Mouse (Mus musculus): ENCODE results near the gene Eef1g. TPM values are rescaled to one million over a fixed set of nuclear protein-coding genes. Genes with fewer than 3 reads are reported as not detected.

Gene Eef1g
- polyA plus RNA-seq, 1 experiment from 2014 or later = 383 TPM

DNA sequence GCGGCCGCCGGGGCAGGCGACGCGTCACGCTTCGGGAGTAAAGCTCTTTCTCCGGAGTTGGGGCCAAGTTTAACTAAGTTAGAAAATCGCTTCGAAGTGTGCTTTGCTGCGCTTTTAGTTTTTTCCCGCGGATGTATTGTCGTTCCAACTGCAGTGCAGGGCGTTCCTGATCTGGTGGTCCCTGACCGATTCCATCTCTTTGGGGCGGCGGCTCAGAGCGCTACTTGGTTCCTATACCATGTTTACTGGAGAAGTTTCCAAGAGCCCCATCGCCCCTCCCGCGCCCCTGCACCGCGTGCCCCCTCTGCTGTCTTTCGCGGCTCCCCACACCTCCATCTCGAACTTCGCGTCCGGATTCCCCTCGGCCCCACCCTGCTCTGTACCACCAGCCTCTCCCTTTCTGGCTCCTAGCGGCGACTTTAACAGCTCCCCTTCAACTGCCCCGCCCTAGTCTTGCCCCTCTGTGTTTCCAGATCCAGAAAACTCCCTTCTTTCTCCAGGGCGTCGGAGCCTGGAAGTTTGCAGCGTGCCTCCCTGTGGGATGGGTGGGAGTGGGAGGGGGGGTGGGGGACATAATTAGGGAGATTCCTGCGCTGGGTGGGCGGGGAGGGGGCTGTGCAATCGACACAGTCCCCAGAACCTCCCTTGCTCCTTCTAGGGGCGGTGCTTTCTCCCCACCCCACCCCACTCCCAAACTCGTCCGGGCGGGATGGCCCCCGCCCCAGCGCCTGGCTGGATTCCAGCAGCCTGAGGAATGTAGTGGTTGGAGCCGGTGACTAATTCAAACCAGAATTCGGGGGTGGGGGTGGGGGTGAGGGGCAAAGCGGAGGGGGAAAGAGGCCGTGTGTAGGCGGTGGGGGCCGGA, 23.0 kb downstream of the Eef1g start:
- H3K9me3 ChIP-seq = no peaks in the 10 kb centered on the region
- peak overlapping the region; percentile 77 for H3K4me2 ChIP-seq
- peak overlapping the region; percentile 98 for H3K27ac ChIP-seq
- no peaks in the 10 kb centered on the region for H3K36me3 ChIP-seq
- peak overlapping the region; percentile 85 for H3K4me3 ChIP-seq (replicated peaks)
- peak; percentile 70 for ATAC-seq (ENCODE audit: insufficient read depth, low FRiP score, low read depth)
- H3K9ac ChIP-seq = peak overlapping the region; percentile 76
- no peaks in the 10 kb centered on the region for H3K27me3 ChIP-seq (replicated peaks)
- WGBS = under 1% methylated on average over 53 of the region's 53 CpGs
- H3K4me1 ChIP-seq = peaks cover 57% of the 10 kb centered on the region

DNA sequence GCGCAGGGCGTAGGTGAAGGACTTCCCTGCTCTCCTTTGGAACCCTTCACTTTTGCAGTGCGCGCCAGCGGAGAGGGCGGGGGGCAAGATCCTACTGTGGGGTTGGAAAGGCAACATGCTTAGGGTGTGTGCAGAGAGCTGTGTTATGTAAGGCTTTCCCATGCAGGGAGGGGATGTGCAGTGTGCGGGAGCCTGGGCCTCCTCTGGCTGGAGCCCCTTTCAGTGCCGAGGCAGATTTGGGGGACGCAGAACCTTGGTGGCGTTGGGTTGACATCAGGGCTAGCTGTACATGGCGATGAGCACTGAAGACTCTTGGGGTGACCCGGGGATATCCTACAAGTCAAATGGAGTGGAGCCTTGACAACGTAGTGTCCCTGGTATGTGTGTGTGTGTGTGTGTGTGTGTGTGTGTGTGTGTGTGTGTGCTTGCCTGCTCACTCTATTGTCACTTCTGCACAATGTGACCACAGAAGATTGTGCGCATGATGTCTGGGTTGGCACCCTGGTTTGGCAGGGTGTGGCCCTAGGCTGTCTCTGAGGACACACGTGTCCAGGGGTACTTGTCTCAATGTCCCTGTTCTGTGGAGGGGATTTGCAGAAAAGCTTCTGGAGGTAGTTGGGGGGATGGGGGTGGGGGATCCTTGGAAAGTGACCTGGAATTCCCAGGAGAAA, 23.7 kb downstream of the Eef1g start:
- peak overlapping the region; percentile 85 for H3K4me3 ChIP-seq (replicated peaks)
- WGBS = 9% methylated on average over 15 of the region's 15 CpGs
- H3K36me3 ChIP-seq = no peaks in the 10 kb centered on the region
- ATAC-seq (ENCODE audit: insufficient read depth, low FRiP score, low read depth) = peak; percentile 63
- peak overlapping the region; percentile 77 for H3K4me2 ChIP-seq
- no peaks in the 10 kb centered on the region for H3K9me3 ChIP-seq
- peak overlapping the region; percentile 98 for H3K27ac ChIP-seq
- no peaks in the 10 kb centered on the region for H3K27me3 ChIP-seq (replicated peaks)
- 0 out of 2 replicates have a peak overlapping the region, but pooled peaks have one; percentile 16 for H3K9ac ChIP-seq
- H3K4me1 ChIP-seq = peaks cover 59% of the 10 kb centered on the region

- H3K9me3 ChIP-seq = no peaks in the 10 kb centered on the region
- H3K4me2 ChIP-seq = peak overlapping the region; percentile 77
- H3K4me3 ChIP-seq (replicated peaks) = peak overlapping the region; percentile 85
- 42% methylated on average over 4 of the region's 4 CpGs for WGBS
- no peak overlapping the region for H3K9ac ChIP-seq
- H3K27me3 ChIP-seq (replicated peaks) = no peaks in the 10 kb centered on the region
- ATAC-seq (ENCODE audit: insufficient read depth, low FRiP score, low read depth) = no peak
- H3K27ac ChIP-seq = peak overlapping the region; percentile 98
- no peaks in the 10 kb centered on the region for H3K36me3 ChIP-seq
- H3K4me1 ChIP-seq = peaks cover 63% of the 10 kb centered on the region
Observed at GRCm38 (mm10) chr19:8991245-8991870, 24.5 kb downstream of the Eef1g start.

DNA sequence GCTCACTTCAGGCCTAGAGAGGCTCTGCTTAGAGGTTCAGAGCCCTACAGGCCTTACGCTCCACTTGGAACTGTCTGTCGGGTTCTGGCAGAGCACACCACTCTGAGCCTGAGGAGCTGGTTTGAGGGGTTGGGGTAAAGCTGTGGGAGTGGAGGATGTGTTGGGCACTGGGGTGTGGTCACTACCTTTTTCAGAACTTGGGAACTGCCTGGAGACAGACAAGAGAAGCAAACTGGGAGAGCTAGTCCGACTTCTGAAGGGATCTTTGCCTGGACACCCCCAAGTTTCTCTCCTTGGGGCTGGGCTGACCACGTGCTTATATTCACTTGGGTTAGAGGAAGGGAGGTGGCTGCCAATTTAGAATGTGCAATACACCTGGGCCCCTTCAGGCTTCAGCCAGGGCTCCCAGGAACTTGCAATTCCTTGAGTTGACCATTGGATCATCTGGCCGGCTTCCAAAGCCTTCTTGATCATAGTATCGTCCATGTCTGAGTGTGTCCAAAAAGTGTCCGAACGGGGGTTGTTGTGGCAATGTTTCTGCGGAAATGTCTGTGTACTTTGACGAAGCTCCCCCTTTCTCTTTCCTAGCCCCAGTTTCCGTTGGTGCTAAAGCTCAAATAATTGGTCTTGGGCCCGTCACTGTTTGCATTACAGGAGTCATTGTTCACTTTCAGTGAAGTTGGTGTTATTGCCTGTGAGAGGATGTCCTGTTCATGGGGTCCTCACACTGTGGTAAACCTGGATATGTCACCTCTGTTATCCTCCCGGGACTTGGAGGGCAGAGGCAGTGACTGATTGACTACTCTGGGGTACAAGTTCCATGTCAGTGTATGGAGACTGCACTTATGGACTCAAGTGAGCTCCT, 25.3 kb downstream of the Eef1g start:
- Histone ChIP-seq H3K9ac (no peak overlapping the region), H3K27me3 (replicated peaks) (no peaks in the 10 kb centered on the region), H3K27ac (peak overlapping the region; percentile 98), H3K36me3 (no peaks in the 10 kb centered on the region), H3K4me2 (peak overlapping the region; percentile 77), H3K4me1 (peaks cover 70% of the 10 kb centered on the region), H3K4me3 (replicated peaks) (peak overlapping the region; percentile 85), H3K9me3 (no peaks in the 10 kb centered on the region)
- no peak for ATAC-seq (ENCODE audit: insufficient read depth, low FRiP score, low read depth)
- WGBS = 60% methylated on average over 13 of the region's 13 CpGs

DNA sequence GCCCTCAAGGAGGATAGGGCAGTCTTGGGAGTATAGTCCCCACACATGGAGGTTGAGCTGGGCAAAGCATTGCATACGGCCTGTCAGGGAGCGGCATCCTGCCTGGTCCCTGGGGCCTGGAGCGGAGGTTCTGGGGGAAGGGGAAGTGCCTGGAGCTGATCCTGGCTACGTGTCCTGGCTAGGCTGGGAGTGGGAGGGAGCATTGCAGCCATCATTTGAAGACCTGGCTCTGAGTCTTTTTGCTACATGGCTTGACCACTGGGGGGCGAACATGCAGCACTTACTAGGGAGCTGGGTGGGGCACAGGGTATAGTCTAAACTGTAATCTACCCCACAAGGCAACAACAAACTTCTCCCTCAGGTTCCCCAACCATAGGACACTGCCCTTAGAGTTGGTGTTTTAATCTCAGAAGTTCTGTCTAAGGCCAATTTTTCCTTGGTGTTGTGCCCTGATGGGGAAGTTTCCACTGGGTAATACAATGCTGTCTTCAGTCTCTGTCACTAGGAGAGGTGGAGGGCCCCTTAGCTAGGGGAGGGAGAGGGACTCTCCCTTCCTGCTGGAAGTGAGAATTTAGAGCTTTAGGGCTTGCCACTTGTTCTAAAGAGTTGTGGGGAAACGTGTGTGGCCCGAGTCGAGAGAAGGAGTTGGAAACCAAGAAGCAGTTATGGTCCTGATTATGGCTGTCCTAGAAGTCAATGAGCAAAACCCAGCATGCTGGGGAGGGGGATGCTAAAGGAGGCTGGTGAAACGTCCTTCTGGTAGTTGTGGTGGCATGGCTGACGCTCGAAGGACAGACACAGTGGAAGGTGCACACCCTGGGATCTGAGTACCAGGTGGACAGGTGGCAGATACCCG, 26.2 kb downstream of the Eef1g start:
- H3K9ac ChIP-seq = no peak overlapping the region
- no peak for ATAC-seq (ENCODE audit: insufficient read depth, low FRiP score, low read depth)
- WGBS = 34% methylated on average over 12 of the region's 12 CpGs

GRCm38 (mm10) chr19:8993625-8993912, 26.7 kb downstream of the Eef1g start:
- H3K4me2 ChIP-seq = peak overlapping the region; percentile 77
- H3K4me3 ChIP-seq (replicated peaks) = no peak overlapping the region
- no peak for ATAC-seq (ENCODE audit: insufficient read depth, low FRiP score, low read depth)
- H3K27ac ChIP-seq = peak overlapping the region; percentile 55; the same call in 1 of the 2 replicates
- H3K9me3 ChIP-seq = no peaks in the 10 kb centered on the region
- no peaks in the 10 kb centered on the region for H3K36me3 ChIP-seq
- H3K9ac ChIP-seq = no peak overlapping the region
- H3K4me1 ChIP-seq = peaks cover 77% of the 10 kb centered on the region
- H3K27me3 ChIP-seq (replicated peaks) = no peaks in the 10 kb centered on the region
- 65% methylated on average over 2 of the region's 2 CpGs for WGBS

More for the DNA sequence above, 26.2 kb downstream of the Eef1g start:
- Histone ChIP-seq H3K9me3 (no peaks in the 10 kb centered on the region), H3K4me1 (peaks cover 77% of the 10 kb centered on the region), H3K27ac (peak overlapping the region; percentile 98), H3K36me3 (no peaks in the 10 kb centered on the region), H3K4me3 (replicated peaks) (peak overlapping the region; percentile 85; the same call in 1 of the 2 replicates), H3K4me2 (peak overlapping the region; percentile 77), H3K27me3 (replicated peaks) (no peaks in the 10 kb centered on the region)

DNA sequence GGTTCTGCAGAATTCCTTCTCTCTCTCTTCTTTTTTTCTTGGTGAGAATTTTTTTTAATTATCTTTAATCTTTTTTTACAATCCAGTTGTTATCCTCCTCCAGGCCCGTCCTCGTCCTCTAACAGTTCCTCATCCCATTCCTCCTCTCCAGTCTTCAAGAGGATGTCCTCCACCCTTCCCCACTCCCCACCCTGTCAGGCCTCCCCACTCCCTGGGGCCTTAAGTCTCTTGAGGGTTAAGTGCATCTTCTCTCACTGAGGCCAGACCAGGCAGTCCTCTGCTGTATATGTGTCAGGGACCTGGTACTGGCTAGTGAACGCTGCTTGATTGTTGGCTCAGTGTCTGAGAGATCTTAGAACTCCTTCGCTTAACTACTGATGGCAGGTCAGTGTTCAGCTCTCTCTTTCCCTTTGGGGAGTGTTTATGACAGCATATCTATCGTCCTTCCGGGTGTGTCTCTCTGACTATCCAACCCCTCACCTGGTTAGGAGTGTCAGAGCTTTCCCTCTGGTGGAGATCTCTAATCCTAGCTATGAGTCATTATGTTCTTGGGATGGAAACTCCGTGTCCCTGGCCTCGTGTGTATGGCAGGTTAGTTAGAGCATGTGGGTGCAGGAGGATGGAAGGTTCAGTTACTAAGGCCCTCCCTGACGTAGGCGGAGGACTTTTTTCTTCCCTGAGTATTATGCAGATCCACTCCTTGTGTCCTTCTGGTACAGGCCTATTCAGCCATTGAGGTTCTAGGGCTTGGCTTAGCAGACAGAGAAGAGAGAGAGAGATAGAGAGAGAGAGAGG, 28.2 kb downstream of the Eef1g start:
- H3K27ac ChIP-seq = peak overlapping the region; percentile 48; the same call in 1 of the 2 replicates
- no peak overlapping the region for H3K4me2 ChIP-seq
- WGBS = 66% methylated on average over 10 of the region's 10 CpGs
- peaks cover 3% of the 10 kb centered on the region; the same call in 1 of the 2 replicates for H3K36me3 ChIP-seq
- no peaks in the 10 kb centered on the region for H3K27me3 ChIP-seq (replicated peaks)
- no peak overlapping the region for H3K4me3 ChIP-seq (replicated peaks)
- peaks cover 78% of the 10 kb centered on the region for H3K4me1 ChIP-seq
- H3K9ac ChIP-seq = no peak overlapping the region
- no peaks in the 10 kb centered on the region for H3K9me3 ChIP-seq
- no peak for ATAC-seq (ENCODE audit: insufficient read depth, low FRiP score, low read depth)

DNA sequence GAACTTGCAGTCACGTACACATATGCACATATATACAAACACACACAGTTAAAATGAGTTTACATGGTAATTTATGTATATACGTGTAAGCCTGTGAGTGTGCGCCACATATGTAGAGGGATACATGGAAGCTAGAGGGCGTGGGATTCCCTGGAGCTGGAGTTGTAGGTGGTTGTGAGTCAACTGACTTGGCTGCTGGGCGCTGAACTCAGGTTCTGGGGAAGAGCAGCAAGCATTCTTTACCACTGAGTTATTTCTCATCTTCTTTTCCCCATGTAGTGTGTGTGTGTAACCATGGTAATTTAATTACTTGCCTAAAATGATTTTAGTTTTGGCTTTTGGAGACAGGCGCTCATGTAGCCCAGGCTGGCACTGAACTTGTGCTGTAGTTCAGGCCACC, 29.8 kb downstream of the Eef1g start:
- no peak for ATAC-seq (ENCODE audit: insufficient read depth, low FRiP score, low read depth)
- Histone ChIP-seq H3K9me3 (no peaks in the 10 kb centered on the region), H3K36me3 (peaks cover 19% of the 10 kb centered on the region; the same call in 1 of the 2 replicates), H3K4me1 (peaks cover 65% of the 10 kb centered on the region), H3K9ac (no peak overlapping the region), H3K4me3 (replicated peaks) (no peak overlapping the region), H3K27me3 (replicated peaks) (no peaks in the 10 kb centered on the region), H3K4me2 (no peak overlapping the region), H3K27ac (peak overlapping the region; percentile 86)
- 88% methylated on average over 6 of the region's 6 CpGs for WGBS

DNA sequence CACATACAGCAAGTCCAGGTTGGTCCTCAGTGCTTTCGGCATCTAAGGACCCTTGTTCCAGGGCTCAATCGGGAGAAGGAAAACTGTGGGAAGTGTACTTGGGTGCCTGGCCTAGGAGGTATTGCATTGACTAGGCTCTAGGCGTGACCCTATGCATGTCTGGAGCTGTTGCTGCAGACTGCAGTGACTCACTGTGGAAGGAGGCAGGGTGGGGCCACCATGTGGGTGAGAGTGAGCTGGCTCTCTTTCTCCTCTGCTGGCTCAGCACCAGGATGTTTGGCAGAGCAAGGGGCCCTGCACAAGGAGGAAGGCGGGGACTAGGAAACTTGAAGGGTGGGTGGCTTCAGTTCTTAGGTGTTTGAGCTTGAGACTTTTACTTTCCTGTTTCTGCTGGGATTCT, 30.7 kb downstream of the Eef1g start:
- Histone ChIP-seq H3K9ac (no peak overlapping the region), H3K4me1 (peaks cover 55% of the 10 kb centered on the region), H3K4me2 (peak overlapping the region; percentile 37), H3K9me3 (no peaks in the 10 kb centered on the region), H3K27ac (peak overlapping the region; percentile 86), H3K27me3 (replicated peaks) (no peaks in the 10 kb centered on the region), H3K36me3 (peaks cover 28% of the 10 kb centered on the region), H3K4me3 (replicated peaks) (no peak overlapping the region)
- ATAC-seq (ENCODE audit: insufficient read depth, low FRiP score, low read depth) = peak; percentile 95
- WGBS = 22% methylated on average over 4 of the region's 4 CpGs

- WGBS = 76% methylated on average over 6 of the region's 6 CpGs
Observed at GRCm38 (mm10) chr19:8998546-8998945, 31.7 kb downstream of the Eef1g start.

More at GRCm38 (mm10) chr19:8998546-8998945, 31.7 kb downstream of the Eef1g start:
- no peaks in the 10 kb centered on the region for H3K27me3 ChIP-seq (replicated peaks)
- peak overlapping the region; percentile 86 for H3K27ac ChIP-seq
- H3K36me3 ChIP-seq = peaks cover 38% of the 10 kb centered on the region
- no peak overlapping the region for H3K9ac ChIP-seq
- peaks cover 45% of the 10 kb centered on the region for H3K4me1 ChIP-seq
- no peak overlapping the region for H3K4me3 ChIP-seq (replicated peaks)
- peak overlapping the region; percentile 37; the same call in 1 of the 2 replicates for H3K4me2 ChIP-seq
- no peak for ATAC-seq (ENCODE audit: insufficient read depth, low FRiP score, low read depth)
- no peaks in the 10 kb centered on the region for H3K9me3 ChIP-seq

All from stomach, embryonic 15.5 days (tissue).